Mouse (Mus musculus): ENCODE results near the gene Nlrc5.

- TF ChIP-seq FLI1 (IDR thresholded peaks at IDR 0.05; ENCODE audit: low read length) (no peak), GATA1 (IDR thresholded peaks at IDR 0.05; ENCODE audit: borderline replicate concordance, low read length) (no peak)
Measured at GRCm38 (mm10) chr8:94427953-94428352, 6.2 kb upstream of the Nlrc5 start.

All from megakaryocyte, embryonic 14.5 days (primary cell).